Mouse (Mus musculus): ENCODE measurements around the gene Atp13a3.

DNA sequence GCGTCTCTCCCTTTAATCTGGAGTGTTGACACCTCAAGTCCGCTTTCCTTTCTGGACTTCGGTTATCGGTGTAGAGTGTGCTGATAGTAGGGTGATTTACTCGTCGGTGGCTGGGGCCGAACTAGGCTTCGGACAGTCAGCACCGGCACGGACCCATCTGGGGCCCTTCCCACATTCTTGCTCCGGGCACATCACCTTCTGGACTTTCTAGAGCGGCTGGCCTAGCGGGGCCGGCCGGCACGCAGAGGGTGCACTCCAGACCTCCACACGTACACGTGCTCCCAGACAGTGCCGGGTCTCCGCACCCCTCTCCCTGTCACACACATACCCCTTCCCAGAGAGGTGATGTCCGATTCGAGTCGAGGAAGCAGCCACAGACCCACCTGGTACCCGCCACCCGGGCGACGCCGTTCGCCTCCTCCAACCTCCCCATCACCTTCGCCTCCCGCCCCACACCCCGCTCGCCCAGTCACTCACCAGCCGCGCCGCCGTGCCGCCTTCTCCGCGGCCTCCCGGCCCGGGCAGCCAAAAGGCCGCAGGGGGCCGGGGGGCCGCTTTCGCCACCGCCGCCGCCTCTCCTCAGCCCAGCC lies 17.8 kb downstream of the Atp13a3 start:
- TF ChIP-seq CTCF (IDR thresholded peaks at IDR 0.05; ENCODE audit: extremely low read depth, insufficient read depth, insufficient read length, insufficient replicate concordance) (no peak), POLR2A (IDR thresholded peaks at IDR 0.05; ENCODE audit: low read depth, low read length) (no peak)

All from spleen, adult 2 months (tissue).